Mouse (Mus musculus): ENCODE results near the gene Poldip2.

DNA sequence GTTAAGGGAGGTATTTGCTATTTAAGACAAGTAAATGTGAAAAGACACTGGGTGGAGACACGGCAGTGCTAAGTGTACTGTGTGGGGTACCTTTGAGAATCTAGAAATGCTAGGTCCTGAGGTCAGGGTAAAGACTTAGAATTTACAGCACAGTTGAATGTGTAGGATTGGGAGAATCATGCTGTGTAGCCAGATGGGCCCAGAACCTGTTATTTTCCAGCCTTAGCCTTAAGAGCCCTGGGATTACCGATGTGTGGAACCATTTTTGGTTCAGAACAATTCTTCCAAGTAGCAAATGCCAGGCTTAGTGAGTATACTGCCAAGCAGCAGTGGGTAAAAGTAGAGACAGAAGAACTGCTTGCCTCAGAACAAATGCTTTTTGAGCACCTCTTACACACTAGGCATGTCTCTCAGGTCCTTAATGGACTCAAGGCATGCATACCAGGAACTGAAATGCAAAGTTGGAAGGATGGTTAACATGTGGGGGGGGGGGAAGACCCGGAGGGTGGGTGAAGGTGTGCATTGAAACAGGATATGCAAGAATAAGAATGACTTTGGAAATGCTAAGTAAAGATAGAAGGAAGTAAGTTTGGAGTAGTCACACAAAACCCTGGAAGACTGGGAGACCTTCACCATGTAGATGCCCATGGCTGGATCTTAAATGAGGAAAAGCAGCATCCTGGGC lies 1.3 kb downstream of the Poldip2 start:
- TF ChIP-seq CTCF (IDR thresholded peaks at IDR 0.05; ENCODE audit: low read depth) (no peak), EP300 (optimal IDR thresholded peaks at IDR 0.05) (no peak)
